Mouse (Mus musculus): ENCODE data around the gene Traf7. TPM values are rescaled to one million over a fixed set of nuclear protein-coding genes. Genes with fewer than 3 reads are reported as not detected.

The Traf7 gene
- total and polyA plus RNA-seq, 3 experiments = 41.9 to 93.4 (median 46.5) TPM

DNA sequence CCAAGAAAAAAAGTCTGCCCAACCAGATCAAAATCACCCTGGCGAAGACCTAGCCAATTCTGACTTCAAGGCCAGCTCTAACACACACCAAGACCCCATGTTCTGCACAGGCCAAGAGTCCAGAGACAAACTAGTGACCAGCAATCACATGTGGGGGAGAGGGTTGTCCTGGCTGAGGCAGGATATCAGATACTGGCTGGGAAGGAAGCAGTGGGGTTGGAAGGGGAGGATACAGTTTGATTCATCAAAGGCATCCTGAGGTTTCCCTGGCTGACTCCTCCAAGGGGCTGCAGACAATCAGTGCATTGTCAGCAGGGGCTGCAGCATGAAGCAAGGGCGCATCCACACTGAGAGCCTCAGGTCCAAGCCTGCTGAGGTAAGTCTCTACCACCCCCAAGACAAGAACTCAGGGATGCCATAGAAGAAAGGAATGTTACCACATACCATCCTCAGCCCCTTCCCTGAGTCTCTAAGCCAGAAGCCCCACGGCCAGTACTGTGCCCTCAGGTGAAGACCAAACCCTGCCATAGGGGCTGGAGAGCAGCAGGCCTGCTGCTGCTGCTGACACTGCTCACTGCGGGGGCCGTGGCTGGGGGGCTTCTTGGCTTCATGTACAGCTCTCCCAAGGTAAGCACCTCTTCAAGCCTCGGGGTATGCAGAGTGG, 54.0 kb downstream of the Traf7 start, which contains the start of gene Bricd5:
Bricd5 (plus strand) TSS at position 273 of the 664 bp plus-strand sequence.
- intact Hi-C loops (cut with DNase I) = no loop called here
- H3K36me3 ChIP-seq (ENCODE audit: control insufficient read depth, insufficient read depth, low read length) = peaks cover 1% of the 10 kb centered on the region; the same call in 1 of the 2 replicates
- no peaks in the 10 kb centered on the region for H3K27me3 ChIP-seq (ENCODE audit: control insufficient read depth, insufficient read depth, low read length)
- peaks cover 15% of the 10 kb centered on the region for H3K4me1 ChIP-seq (ENCODE audit: control insufficient read depth, insufficient read depth, low read length)
- 66% methylated on average over 6 of the region's 6 CpGs for WGBS
- H3K4me3 ChIP-seq = no peak within 1 kb of the TSS
- TF ChIP-seq CTCF (IDR thresholded peaks at IDR 0.05) (no peak), POLR2A (IDR thresholded peaks at IDR 0.05; ENCODE audit: insufficient read depth, low read depth, low read length) (no peak), EP300 (IDR thresholded peaks at IDR 0.05; ENCODE audit: insufficient read depth, low read depth, low read length) (no peak)
- no peak for DNase-seq
- no peak within 1 kb of the TSS for H3K9ac ChIP-seq (ENCODE audit: low read depth, low read length)
- no peak within 1 kb of the TSS for H3K27ac ChIP-seq
- peaks cover 2% of the 10 kb centered on the region for H3K79me2 ChIP-seq (replicated peaks; ENCODE audit: control insufficient read depth, insufficient read depth, low read length)

GRCm38 (mm10) chr17:24472512-24472911, 55.2 kb downstream of the Traf7 start:
- peaks cover 11% of the 10 kb centered on the region for H3K4me1 ChIP-seq (ENCODE audit: control insufficient read depth, insufficient read depth, low read length)
- H3K79me2 ChIP-seq (replicated peaks; ENCODE audit: control insufficient read depth, insufficient read depth, low read length) = peaks cover 2% of the 10 kb centered on the region
- DNase-seq = peak; percentile 51 to 59
- intact Hi-C loops (cut with DNase I) = no loop called here
- WGBS = 44% methylated on average over 4 of the region's 4 CpGs
- H3K27ac ChIP-seq = no peak overlapping the region
- TF ChIP-seq POLR2A (IDR thresholded peaks at IDR 0.05; ENCODE audit: insufficient read depth, low read depth, low read length) = no peak
- TF ChIP-seq CTCF (IDR thresholded peaks at IDR 0.05) = no peak
- TF ChIP-seq EP300 (IDR thresholded peaks at IDR 0.05; ENCODE audit: insufficient read depth, low read depth, low read length) = no peak
- no peak overlapping the region for H3K9ac ChIP-seq (ENCODE audit: low read depth, low read length)
- peaks cover 1% of the 10 kb centered on the region; the same call in 1 of the 2 replicates for H3K36me3 ChIP-seq (ENCODE audit: control insufficient read depth, insufficient read depth, low read length)
- no peak overlapping the region for H3K4me3 ChIP-seq
- H3K27me3 ChIP-seq (ENCODE audit: control insufficient read depth, insufficient read depth, low read length) = no peaks in the 10 kb centered on the region

GRCm38 (mm10) chr17:24470701-24471527, 56.8 kb downstream of the Traf7 start:
- no peak for TF ChIP-seq POLR2A (IDR thresholded peaks at IDR 0.05; ENCODE audit: insufficient read depth, low read depth, low read length)
- TF ChIP-seq EP300 (IDR thresholded peaks at IDR 0.05; ENCODE audit: insufficient read depth, low read depth, low read length) = no peak
- TF ChIP-seq CTCF (IDR thresholded peaks at IDR 0.05) = no peak
- H3K27me3 ChIP-seq (ENCODE audit: control insufficient read depth, insufficient read depth, low read length) = no peaks in the 10 kb centered on the region
- intact Hi-C loops (cut with DNase I) = loop anchor here (1.0 kb wide), 1 partner anchor 7 kb away; no protein-coding TSS in a partner anchor
- H3K4me1 ChIP-seq (ENCODE audit: control insufficient read depth, insufficient read depth, low read length) = peaks cover 11% of the 10 kb centered on the region
- H3K4me3 ChIP-seq = peak overlapping the region; percentile 71
- 1% methylated on average over 68 of the region's 68 CpGs for WGBS
- peaks cover 2% of the 10 kb centered on the region for H3K79me2 ChIP-seq (replicated peaks; ENCODE audit: control insufficient read depth, insufficient read depth, low read length)
- peak overlapping the region; percentile 88 for H3K9ac ChIP-seq (ENCODE audit: low read depth, low read length)
- DNase-seq = no peak
- H3K27ac ChIP-seq = peak overlapping the region; percentile 97
- H3K36me3 ChIP-seq (ENCODE audit: control insufficient read depth, insufficient read depth, low read length) = peaks cover 1% of the 10 kb centered on the region; the same call in 1 of the 2 replicates

GRCm38 (mm10) chr17:24469910-24470602, 57.7 kb downstream of the Traf7 start, which contains the start of the genes E4f1 and Pgp:
TSS of gene E4f1 (minus strand) at chr17:24470313.
TSS of gene Pgp (plus strand) at chr17:24470392.
- Histone ChIP-seq H3K9ac (ENCODE audit: low read depth, low read length) (peak within 1 kb of the TSS; percentile 88), H3K79me2 (replicated peaks; ENCODE audit: control insufficient read depth, insufficient read depth, low read length) (peaks cover 2% of the 10 kb centered on the region), H3K4me3 (peak within 1 kb of the TSS; percentile 71), H3K27me3 (ENCODE audit: control insufficient read depth, insufficient read depth, low read length) (no peaks in the 10 kb centered on the region), H3K27ac (peak within 1 kb of the TSS; percentile 97), H3K4me1 (ENCODE audit: control insufficient read depth, insufficient read depth, low read length) (peaks cover 11% of the 10 kb centered on the region), H3K36me3 (ENCODE audit: control insufficient read depth, insufficient read depth, low read length) (peaks cover 1% of the 10 kb centered on the region; the same call in 1 of the 2 replicates)
- DNase-seq = peak; percentile 98 to 100
- WGBS = under 1% methylated on average over 75 of the region's 75 CpGs
- TF ChIP-seq POLR2A (IDR thresholded peaks at IDR 0.05; ENCODE audit: insufficient read depth, low read depth, low read length) (peak; percentile 81), CTCF (IDR thresholded peaks at IDR 0.05) (peak; percentile 10; the same call in 1 of the 2 replicates), EP300 (IDR thresholded peaks at IDR 0.05; ENCODE audit: insufficient read depth, low read depth, low read length) (0 out of 2 replicates have a peak, but pooled peaks have one; percentile 2)
- intact Hi-C loops (cut with DNase I) = loop anchor here (1.0 kb wide), 1 partner anchor 8 kb away; no protein-coding TSS in a partner anchor

DNA sequence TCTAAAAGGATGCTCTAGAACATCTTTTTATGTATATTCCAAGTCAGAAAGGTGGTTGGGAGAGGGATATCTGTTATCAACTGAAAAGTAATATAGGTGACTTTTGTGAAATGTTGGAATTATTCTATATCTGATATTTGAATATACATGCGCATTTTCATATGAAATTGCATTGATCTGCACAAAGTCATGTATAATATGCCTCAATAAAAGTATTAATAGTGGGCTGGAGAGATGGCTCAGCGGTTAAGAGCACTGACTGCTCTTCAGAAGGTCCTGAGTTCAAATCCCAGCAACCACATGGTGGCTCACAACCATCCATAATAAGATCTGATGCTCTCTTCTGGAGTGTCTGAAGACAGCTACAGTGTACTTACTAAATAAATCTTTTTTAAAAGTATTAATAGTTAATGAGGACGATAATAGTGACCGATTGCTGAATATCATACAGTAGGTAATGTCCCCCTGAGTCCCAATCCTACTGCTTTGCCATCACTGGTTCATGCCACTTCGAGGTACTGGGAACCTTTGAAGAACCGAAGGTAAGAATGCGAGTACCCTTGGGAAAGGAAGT, 58.3 kb downstream of the Traf7 start:
- H3K9ac ChIP-seq (ENCODE audit: low read depth, low read length) = peak overlapping the region; percentile 62
- H3K4me1 ChIP-seq (ENCODE audit: control insufficient read depth, insufficient read depth, low read length) = peaks cover 11% of the 10 kb centered on the region
- peaks cover 1% of the 10 kb centered on the region; the same call in 1 of the 2 replicates for H3K36me3 ChIP-seq (ENCODE audit: control insufficient read depth, insufficient read depth, low read length)
- peak overlapping the region; percentile 97 for H3K27ac ChIP-seq
- intact Hi-C loops (cut with DNase I) = no loop called here
- no peaks in the 10 kb centered on the region for H3K27me3 ChIP-seq (ENCODE audit: control insufficient read depth, insufficient read depth, low read length)
- DNase-seq = no peak
- TF ChIP-seq POLR2A (IDR thresholded peaks at IDR 0.05; ENCODE audit: insufficient read depth, low read depth, low read length) (no peak), CTCF (IDR thresholded peaks at IDR 0.05) (no peak), EP300 (IDR thresholded peaks at IDR 0.05; ENCODE audit: insufficient read depth, low read depth, low read length) (no peak)
- peaks cover 2% of the 10 kb centered on the region for H3K79me2 ChIP-seq (replicated peaks; ENCODE audit: control insufficient read depth, insufficient read depth, low read length)
- H3K4me3 ChIP-seq = peak overlapping the region; percentile 71
- 18% methylated on average over 7 of the region's 7 CpGs for WGBS
